Mouse (Mus musculus): ENCODE data around the gene Gosr2.

Gosr2 gene

DNA sequence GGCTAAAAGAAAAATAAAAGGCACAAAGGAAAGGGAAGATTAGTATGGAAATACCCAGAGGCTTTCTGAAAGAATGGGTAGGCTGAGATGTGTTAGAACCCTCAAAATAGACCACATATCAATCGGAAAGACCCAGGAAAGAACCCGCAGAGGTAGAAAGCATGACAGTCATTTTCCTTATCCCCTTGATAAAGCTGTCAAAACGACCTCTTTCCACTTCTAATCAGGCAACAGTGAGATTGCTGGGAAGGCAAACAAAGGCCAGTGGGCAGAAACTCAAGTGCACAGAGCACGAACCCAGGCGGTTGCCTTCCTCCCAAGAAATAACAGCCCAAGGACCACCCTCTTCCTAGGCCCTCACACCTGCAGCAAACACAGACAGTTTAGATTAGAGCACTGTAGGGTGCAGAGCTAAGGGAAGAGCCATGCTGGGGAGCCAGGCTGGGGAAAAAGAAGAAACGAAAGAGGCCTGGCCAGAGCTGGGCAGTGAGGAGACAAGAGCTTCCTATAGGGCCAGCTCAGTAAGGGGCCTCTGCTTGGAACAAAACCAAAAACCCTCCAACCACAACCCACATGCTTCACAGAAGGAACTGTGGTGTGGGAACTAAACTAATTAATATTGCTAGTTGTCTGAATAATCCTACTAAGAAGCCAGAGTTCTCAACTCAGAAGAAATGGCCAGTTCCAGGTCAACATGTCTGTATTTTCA is 9.3 kb downstream of the Gosr2 start:
- no peak for DNase-seq

DNA sequence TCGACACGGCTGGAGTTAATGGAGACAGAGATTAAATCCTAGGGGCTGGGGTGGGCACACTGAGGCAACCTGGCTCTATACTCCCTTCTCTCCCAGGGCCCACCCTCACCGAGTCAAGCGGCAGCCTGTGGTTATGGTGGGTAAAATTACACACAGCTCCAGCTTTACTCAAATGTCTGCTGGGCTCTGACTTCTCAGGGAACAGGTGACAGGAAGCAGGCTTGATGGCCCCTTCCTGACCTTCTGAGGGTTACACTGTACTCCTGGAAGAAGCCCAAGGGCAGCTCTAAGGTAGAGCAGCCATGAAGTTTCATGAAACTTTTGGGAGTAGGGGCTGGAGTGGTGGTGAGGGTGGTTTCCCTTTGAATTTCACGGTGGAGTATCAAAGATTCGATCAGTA is 11.0 kb downstream of the Gosr2 start:
- DNase-seq = no peak

GRCm38 (mm10) chr11:103685261-103685736 is 12.4 kb downstream of the Gosr2 start:
- DNase-seq = no peak

DNA sequence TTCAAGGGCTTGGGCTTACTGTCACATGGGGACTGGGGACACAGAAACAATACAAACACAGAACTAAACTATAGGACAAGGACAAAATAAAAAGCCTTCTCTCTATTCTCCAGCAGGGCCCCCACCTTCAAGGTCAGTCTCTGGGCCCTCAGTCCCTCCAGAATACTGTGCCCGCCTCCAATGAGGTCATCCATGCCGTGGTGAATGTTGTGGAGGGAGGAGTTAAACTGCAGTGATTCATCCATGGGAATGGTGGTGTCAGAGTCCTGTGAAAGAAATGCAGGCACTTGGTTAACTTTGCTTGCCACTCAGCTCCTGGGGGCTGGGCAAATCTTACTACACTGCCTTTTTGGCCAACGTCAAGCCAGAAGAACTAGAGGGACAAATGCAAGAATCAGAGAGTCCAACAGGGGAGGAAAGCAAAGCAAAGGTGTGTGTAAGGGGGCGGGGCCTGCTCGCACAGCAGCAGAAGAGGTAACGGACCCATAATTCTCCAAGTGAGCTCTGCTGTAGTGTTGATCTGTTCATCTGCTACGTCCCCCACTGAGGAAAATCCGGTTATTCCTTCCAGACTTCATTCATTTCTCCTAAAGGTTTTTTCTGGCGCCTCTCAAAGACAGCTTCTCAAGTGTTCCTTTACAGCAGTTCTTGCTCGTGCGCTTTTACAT is 13.9 kb downstream of the Gosr2 start:
- DNase-seq = no peak

DNA sequence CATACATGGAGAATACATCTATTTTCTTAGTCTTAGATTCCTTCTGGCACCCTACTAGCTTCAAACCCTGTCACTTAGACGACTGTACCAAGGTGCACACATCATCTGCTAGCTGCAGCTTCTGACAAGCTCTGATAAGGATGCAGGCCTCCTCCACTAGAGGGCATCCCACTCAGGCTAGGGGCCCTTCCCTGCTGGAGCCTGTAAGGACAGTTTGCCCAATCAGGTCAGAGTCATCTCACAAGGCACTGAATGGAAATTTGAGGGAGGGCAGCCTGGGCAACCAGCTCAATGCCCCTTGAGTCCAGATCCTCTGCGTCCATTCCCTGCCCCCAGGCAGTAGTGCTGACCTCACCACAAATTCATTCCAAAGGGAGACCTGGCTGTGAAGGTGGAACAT is 20.7 kb downstream of the Gosr2 start:
- DNase-seq = peak; percentile 35

GRCm38 (mm10) chr11:103675556-103675955 is 22.1 kb downstream of the Gosr2 start:
- DNase-seq = peak; percentile 73

GRCm38 (mm10) chr11:103666907-103667426 is 30.7 kb downstream of the Gosr2 start:
- DNase-seq = no peak

DNA sequence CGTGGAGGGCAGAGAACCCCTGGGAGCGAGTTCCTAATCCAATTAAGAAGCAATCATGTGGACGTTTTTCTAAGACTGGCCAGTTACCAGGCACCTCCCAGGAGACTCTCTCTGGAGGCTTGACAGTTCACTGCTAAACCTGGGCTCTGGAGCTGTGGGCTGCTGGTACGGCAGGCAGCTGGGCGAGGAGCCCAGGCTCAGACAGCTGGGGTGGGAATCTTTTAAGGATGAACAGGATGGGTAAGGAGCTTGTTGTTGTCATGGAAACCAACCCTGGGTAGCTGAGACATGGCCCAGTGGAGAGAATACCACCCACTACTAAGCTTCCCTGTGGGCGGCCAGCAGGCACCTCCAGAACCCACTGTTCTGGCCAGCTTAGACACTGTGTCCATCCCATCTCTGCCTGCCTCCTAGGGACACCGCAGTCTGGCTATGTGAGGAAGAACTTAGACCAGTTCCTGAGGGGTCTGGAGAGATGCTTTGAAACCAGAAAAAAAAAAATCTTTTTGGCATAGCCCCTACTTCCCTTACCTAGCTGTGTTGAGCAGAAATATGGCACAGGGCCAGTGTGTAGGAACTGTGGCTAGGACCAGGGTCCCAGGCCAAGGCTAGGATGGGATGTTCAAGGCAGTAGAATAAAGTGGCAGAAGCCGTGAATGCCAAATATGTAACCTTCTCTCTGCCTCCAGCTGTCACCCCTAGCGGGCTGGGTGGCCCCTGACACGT is 31.4 kb downstream of the Gosr2 start:
- no peak for DNase-seq

DNA sequence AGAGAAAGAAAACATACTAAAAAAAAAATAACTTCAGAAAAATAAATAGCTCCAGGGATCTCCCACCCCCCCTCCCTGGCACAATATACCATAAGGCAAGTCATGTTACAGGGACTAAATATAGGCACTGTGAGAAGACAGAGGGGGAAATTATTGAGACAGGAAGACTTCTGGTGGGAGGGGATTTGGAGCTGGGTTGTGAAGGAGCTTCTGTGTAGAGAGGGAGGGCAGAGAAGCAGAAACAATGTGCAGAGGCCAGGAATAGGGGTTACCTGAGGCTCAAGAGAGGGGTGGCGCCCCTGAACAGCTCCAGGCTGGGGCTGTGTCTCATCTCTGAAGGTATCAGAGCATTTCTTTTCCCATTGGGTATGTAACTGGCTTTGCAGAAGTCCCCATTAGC is 32.0 kb downstream of the Gosr2 start:
- DNase-seq = no peak

DNA sequence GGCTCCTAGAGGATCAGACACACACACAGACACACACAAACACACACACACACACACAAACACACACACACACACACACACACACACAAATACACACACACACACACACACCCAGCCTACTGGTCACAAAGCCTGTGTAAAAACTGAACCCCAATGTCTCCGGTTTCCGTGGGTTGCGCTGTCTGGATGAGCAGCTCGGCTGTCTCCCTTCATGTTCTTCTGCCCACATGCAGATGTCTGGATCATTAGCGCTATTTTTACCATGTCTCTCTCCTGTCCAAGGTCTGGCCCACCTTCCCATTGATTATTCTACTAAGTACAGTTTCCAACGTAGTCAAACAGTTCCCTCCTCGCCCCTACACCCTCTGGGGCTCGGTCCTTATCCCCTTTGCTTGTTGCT is 34.6 kb downstream of the Gosr2 start:
- no peak for DNase-seq

- DNase-seq = no peak
Measured at GRCm38 (mm10) chr11:103662546-103662945, 35.2 kb downstream of the Gosr2 start.

- no peak for DNase-seq
Measured at GRCm38 (mm10) chr11:103661863-103662262, 35.8 kb downstream of the Gosr2 start.

DNA sequence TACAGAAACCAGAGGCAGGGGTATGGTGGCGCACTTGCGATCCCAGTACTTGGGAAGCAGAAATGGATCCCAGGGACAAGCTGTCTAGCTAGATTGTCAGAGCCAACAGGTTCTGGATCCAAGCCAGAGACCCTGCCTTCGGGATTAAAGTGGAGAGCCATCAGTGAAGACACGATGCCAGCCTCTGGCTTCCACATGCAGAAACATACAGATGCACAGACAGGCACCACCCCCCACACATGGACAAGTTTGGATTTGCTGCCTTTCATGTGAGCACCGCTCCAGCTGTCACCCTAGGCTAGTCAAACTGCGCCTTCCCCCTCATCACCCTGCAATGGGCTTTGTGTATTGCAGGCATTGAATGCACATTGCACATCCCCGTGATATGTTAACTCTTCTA is 39.5 kb downstream of the Gosr2 start:
- DNase-seq = no peak

DNA sequence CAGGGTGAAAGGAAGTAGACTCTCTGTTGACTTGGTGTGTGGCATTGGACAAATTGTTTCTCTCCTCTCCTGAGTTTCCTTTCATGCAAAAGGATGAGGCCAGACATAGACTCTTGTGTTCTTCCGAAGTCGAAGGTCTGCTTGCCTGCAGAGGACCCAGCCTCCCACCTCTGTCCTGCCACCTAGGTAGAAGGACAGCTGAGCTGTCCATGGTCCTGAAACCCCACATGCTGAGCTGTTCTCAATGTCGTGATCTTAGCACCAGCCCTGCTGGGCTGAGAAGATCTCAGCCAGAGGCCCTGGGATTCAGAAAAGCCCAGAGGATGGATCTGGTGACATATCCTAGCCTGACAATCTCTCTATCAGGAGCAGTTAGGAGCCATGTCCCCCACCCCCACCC is 41.2 kb downstream of the Gosr2 start:
- DNase-seq = no peak

GRCm38 (mm10) chr11:103653359-103653965 is 44.2 kb downstream of the Gosr2 start:
- no peak for DNase-seq

- DNase-seq = no peak
Measured at GRCm38 (mm10) chr11:103651426-103651825, 46.3 kb downstream of the Gosr2 start.

- no peak for DNase-seq
Measured at GRCm38 (mm10) chr11:103649983-103650493, 47.7 kb downstream of the Gosr2 start.

DNA sequence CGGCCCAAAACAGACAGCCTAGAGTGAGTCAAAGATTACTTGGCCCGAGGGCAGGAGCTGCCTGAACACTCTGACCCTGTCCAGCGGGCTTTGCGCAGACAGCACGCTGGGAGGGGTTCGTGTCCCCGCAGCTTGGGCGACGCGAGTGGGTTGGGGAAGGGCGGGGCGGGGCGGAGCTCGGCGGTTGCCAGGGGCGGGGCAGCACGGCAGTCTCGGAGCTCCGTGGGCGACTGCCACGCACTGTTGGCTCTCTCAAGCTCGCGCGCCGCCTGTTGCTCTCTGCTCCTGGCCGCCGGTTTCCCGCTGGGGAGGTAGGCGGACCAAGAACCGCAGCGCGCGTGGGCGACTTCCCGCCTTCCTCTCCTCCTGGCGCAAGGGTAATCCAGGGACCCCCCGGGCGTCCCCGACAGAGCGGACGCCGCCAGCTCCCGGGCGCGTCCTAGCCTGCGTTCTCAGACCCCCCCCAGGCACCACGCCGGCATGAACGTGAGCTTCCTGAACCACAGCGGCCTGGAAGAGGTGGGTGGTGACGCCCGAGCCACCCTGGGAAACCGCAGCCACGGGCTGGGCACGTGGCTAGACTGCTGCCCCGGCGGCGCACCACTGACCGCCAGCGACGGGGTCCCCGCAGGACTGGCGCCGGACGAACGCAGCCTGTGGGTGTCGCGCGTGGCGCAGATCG is 48.3 kb downstream of the Gosr2 start, which contains the start of gene Rprml:
Gene Rprml (plus strand): TSS at position 270 of the 682 bp plus-strand sequence.
- no peak for DNase-seq

GRCm38 (mm10) chr11:103648656-103649055 is 49.0 kb downstream of the Gosr2 start:
- DNase-seq = no peak

DNA sequence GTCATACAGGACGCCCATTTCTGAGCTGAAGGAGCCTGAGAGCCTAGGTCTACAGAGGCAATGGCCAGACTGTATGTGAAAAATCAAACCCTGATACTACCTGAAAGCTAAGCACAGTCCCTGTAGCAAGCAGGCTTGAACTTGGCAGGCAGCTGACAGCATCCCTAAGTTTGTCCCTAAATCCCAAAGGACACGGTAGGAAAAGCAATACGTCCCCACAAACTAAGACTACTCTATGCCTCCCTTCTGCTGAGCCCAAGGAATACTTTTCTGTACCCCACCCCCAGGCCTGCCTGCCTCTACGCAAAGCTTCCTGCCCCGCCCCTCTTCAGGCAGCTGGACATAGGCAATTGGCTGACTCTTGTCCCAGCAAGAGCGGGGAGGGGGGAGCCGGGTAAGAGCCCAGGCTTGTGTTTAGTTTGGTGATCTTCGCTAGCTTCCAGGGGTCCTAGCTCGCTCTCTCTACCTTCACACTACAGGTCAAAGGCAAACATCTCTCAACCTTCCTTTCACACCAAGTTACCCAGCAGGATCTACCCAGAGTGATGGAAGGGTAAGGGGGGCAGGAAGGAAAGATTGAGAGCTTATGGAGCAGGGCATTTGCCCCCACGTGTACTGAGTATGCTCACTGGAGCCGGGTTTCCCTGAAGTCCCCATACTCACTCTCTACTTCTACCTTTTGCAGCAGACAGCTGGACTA is 49.6 kb downstream of the Gosr2 start:
- DNase-seq = no peak

GRCm38 (mm10) chr11:103646301-103646700 is 51.4 kb downstream of the Gosr2 start:
- DNase-seq = no peak

DNA sequence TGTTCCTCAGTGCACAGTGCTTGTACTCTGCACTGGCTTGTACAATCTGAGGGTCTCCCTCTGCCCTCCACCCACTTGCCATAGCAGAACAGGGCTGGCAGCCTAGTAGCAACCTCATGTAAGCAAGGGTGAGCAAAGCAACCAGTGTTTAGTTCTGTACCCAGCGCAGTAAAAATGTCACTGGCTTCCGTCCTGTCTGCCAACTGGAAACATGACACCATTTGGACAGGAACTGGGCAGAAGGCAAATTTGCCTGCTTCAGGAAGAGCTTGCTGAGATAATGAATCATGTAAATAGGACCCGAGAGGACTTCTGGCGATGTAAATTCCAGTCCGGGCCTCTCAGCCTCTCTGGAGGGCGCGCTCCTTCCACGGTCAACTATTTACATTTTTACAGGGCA is 52.0 kb downstream of the Gosr2 start:
- DNase-seq = no peak

Measured in cerebellum, adult 8-10 months (tissue).